Mouse (Mus musculus) neural tube, embryonic 15.5 days (tissue): ENCODE data around the gene Iqcg. TPM values are rescaled to one million over a fixed set of nuclear protein-coding genes. Genes with fewer than 3 reads are reported as not detected.

ENCODE experiments used
- ATAC-seq: fragments of 200-750 bp; cut with Nextera tagmentation; 2 replicates; pipeline ENCODE4 v1.8.0; 2017; ENCODE audit warnings: mild to moderate bottlenecking, moderate TSS enrichment, moderate library complexity; ENCODE audit not compliant: low FRiP score
- H3K27ac ChIP-seq: fragments of 300-500 bp; sonication (generic); replicated peaks from 2 replicates; pipeline ENCODE4 v1.5.1; 2015; ENCODE audit warnings: mild to moderate bottlenecking, inconsistent platforms
- H3K27me3 ChIP-seq: fragments of 300-500 bp; sonication (generic); replicated peaks from 2 replicates; pipeline ENCODE4 v1.6.1; 2015; ENCODE audit warnings: inconsistent platforms
- H3K36me3 ChIP-seq: fragments of 300-500 bp; sonication (generic); 2 replicates; pipeline ENCODE4 v1.6.1; 2015; ENCODE audit warnings: inconsistent platforms
- H3K4me1 ChIP-seq: fragments of 300-500 bp; sonication (generic); 2 replicates; pipeline ENCODE4 v1.6.1; 2015; ENCODE audit warnings: inconsistent platforms
- H3K4me2 ChIP-seq: fragments of 300-500 bp; sonication (generic); 2 replicates; pipeline ENCODE4 v1.6.1; 2015; ENCODE audit warnings: inconsistent platforms, mild to moderate bottlenecking, moderate library complexity
- H3K4me3 ChIP-seq: fragments of 300-500 bp; sonication (generic); replicated peaks from 2 replicates; pipeline ENCODE4 v1.5.1; 2015; ENCODE audit warnings: mild to moderate bottlenecking, inconsistent platforms
- H3K9ac ChIP-seq: fragments of 300-500 bp; sonication (generic); replicated peaks from 2 replicates; pipeline ENCODE4 v1.6.1; 2015; ENCODE audit warnings: mild to moderate bottlenecking, inconsistent platforms
- H3K9me3 ChIP-seq: fragments of 300-500 bp; sonication (generic); replicated peaks from 2 replicates; pipeline ENCODE4 v1.6.1; 2016; ENCODE audit warnings: inconsistent platforms
- WGBS: fragments of 180-500 bp; shearing (Covaris S2); methylation state at CpG from one replicate; pipeline ENCODE4 v1.1.7; 2015; ENCODE audit warnings: mixed read lengths; 5-methylcytosine and 5-hydroxymethylcytosine counted together
- microRNA counts: library from miRNA; unstranded; fragments of <30 nt; microRNA quantifications from one replicate; lab custom pipeline; 2016
- microRNA-seq: library from miRNA; unstranded; fragments of <30 nt; microRNA quantifications from one replicate; pipeline ENCODE4, GENCODE M21; 2017
- polyA plus RNA-seq: library from polyadenylated mRNA; unstranded; fragments of >200 nt; fragmentation: Nextera tagmentation; extraction: Ambion mirVana; gene quantifications from 2 replicates; pipeline ENCODE4 v1.2.1, GENCODE M21; 2015

The Iqcg gene
- polyA plus RNA-seq, 1 experiment from 2014 or later, result 5.0 TPM

GRCm38 (mm10) chr16:32972535-32972934, 83.5 kb downstream of the Iqcg start:
- ATAC-seq, result no peak
- no peaks in the 10 kb centered on the region for H3K9me3 ChIP-seq
- H3K4me2 ChIP-seq, result no peak overlapping the region
- peaks cover 23% of the 10 kb centered on the region for H3K36me3 ChIP-seq
- H3K27ac ChIP-seq, result no peak overlapping the region
- H3K9ac ChIP-seq, result no peak overlapping the region
- 80% methylated on average over 5 of the region's 5 CpGs for WGBS
- H3K4me3 ChIP-seq, result no peak overlapping the region
- H3K27me3 ChIP-seq, result no peaks in the 10 kb centered on the region
- H3K4me1 ChIP-seq, result no peaks in the 10 kb centered on the region

MicroRNA genes within 50 kb of the gene (microRNA counts, 519-probe panel; counts per million panel counts)
- microRNA mmu-miR-1947 (lab: Ali Mortazavi, UCI), result not detected

Small RNAs within 50 kb of the gene (microRNA-seq; reads per million reads assigned to microRNA genes)
- gene Gm22231 (not detected), gene Mir1947 (3.3 reads per million, percentile 12 among the genes with 10 or more reads in this experiment)

Other genes starting within 250 kb of the Iqcg start
- gene Smbd1, start 245.7 kb downstream of the Iqcg start, polyA plus RNA-seq, result not detected in 2 replicates
- gene Fyttd1, start 178.7 kb downstream of the Iqcg start, polyA plus RNA-seq, result 102 and 111 TPM in 2 replicates
- gene Rubcn, start 178.5 kb downstream of the Iqcg start, polyA plus RNA-seq, result 31.2 and 31.9 TPM in 2 replicates
- gene Lrch3, start 142.1 kb downstream of the Iqcg start, polyA plus RNA-seq, result 31.8 and 36.2 TPM in 2 replicates
- gene Rpl35a, start 235 bp upstream of the Iqcg start, polyA plus RNA-seq, result 514 and 554 TPM in 2 replicates
- 2.6 and 5.1 TPM in 2 replicates for gene Lmln, start 6.3 kb upstream of the Iqcg start, polyA plus RNA-seq
- 15.7 and 16.2 TPM in 2 replicates for gene Osbpl11, start 128.9 kb upstream of the Iqcg start, polyA plus RNA-seq
- 80.6 and 84.2 TPM in 2 replicates for gene Snx4, start 195.2 kb upstream of the Iqcg start, polyA plus RNA-seq